ENCODE assay signal across 12 mouse cellular contexts in genomic region chr4:96968545-96969164, GRCm38 (mm10).
DNase-seq lines count a peak whose midpoint lies in the region; ATAC-seq lines count a peak whose summit lies in the region.
"Had no signal": no experiment of that assay in that cellular context is flagged by ENCODE, and none has a peak within 500 bp of the region (broad histone marks: within the 10 kb centered on the region; RNA-seq: fewer than 3 reads in every experiment).

No protein-coding gene starts in this region.

- H3K27ac ChIP-seq in embryonic facial prominence, embryonic 14.5 days (replicated peaks; ENCODE audit: low read depth, low read length), result no peak overlapping the region
- no peak overlapping the region for H3K27ac ChIP-seq in hindbrain, embryonic 12.5 days
- H3K27ac ChIP-seq: heart, embryonic 13.5 days; intestine, embryonic 15.5 days had no signal

- intact Hi-C loops in left cerebral cortex, postnatal 25 days (cut with DNase I), result no loop called here

- 51% methylated on average over 10 of the region's 10 CpGs for WGBS in embryonic facial prominence, embryonic 14.5 days
- WGBS in hindbrain, embryonic 12.5 days, result 65% methylated on average over 10 of the region's 10 CpGs

- no peak; the same call in 1 of the 2 replicates for ATAC-seq in embryonic facial prominence, embryonic 14.5 days (ENCODE audit: low read depth)
- ATAC-seq in hindbrain, embryonic 12.5 days (ENCODE audit: low FRiP score), result peak; percentile 82; the same call in 1 of the 2 replicates
- ATAC-seq in erythroblast, adult 5-6 weeks (replicated peaks; ENCODE audit: low FRiP score, poor library complexity, severe bottlenecking), result no peak
- ATAC-seq: intestine, embryonic 15.5 days had no signal

- H3K27me3 ChIP-seq in embryonic facial prominence, embryonic 14.5 days (replicated peaks; ENCODE audit: control insufficient read depth, insufficient read depth, low read length), result no peaks in the 10 kb centered on the region
- no peaks in the 10 kb centered on the region for H3K27me3 ChIP-seq in hindbrain, embryonic 12.5 days
- H3K27me3 ChIP-seq: CH12.LX; heart, embryonic 13.5 days; intestine, embryonic 15.5 days had no signal

- H3K4me2 ChIP-seq in embryonic facial prominence, embryonic 14.5 days (ENCODE audit: low read depth, low read length), result no peak overlapping the region
- no peak overlapping the region for H3K4me2 ChIP-seq in hindbrain, embryonic 12.5 days (replicated peaks)
- H3K4me2 ChIP-seq: heart, embryonic 13.5 days; intestine, embryonic 15.5 days had no signal

- H3K4me1 ChIP-seq in embryonic facial prominence, embryonic 14.5 days (ENCODE audit: control insufficient read depth, insufficient read depth, low read length), result no peaks in the 10 kb centered on the region; the same call in 1 of the 2 replicates
- no peaks in the 10 kb centered on the region for H3K4me1 ChIP-seq in hindbrain, embryonic 12.5 days
- H3K4me1 ChIP-seq: heart, embryonic 13.5 days; intestine, embryonic 15.5 days had no signal

- no peak overlapping the region for H3K9ac ChIP-seq in embryonic facial prominence, embryonic 14.5 days (ENCODE audit: low read depth, low read length)
- H3K9ac ChIP-seq in hindbrain, embryonic 12.5 days, result no peak overlapping the region
- H3K9ac ChIP-seq: heart, embryonic 13.5 days; intestine, embryonic 15.5 days had no signal

- no peak overlapping the region for H3K4me3 ChIP-seq in embryonic facial prominence, embryonic 14.5 days (ENCODE audit: low read depth, low read length)
- H3K4me3 ChIP-seq in hindbrain, embryonic 12.5 days, result no peak overlapping the region
- H3K4me3 ChIP-seq: heart, embryonic 13.5 days; intestine, embryonic 15.5 days had no signal

- no peaks in the 10 kb centered on the region for H3K9me3 ChIP-seq in embryonic facial prominence, embryonic 14.5 days (ENCODE audit: control insufficient read depth, low read length)
- no peaks in the 10 kb centered on the region for H3K9me3 ChIP-seq in hindbrain, embryonic 12.5 days (replicated peaks)
- H3K9me3 ChIP-seq: heart, embryonic 13.5 days; intestine, embryonic 15.5 days had no signal

- DNase-seq in layer of hippocampus, adult 18-20 months (ENCODE audit: low spot score in 2 of 2), result peak; percentile 30 to 72
- DNase-seq in layer of hippocampus, postnatal 25 days (ENCODE audit: extremely low spot score in 1 of 2, low spot score in 1 of 2), result no peak
- peak; percentile 50 for DNase-seq in embryonic facial prominence, embryonic 14.5 days (ENCODE audit: low spot score)
- peak; percentile 47 to 78 for DNase-seq in left cerebral cortex, postnatal 25 days (ENCODE audit: low spot score in 2 of 2)
- DNase-seq in cerebellum, adult 9-11 months, result no peak
- no peak for DNase-seq in spleen, postnatal 4 days (ENCODE audit: low spot score in 2 of 2)
- DNase-seq: lung, adult 2 months had no signal

- H3K36me3 ChIP-seq in embryonic facial prominence, embryonic 14.5 days (ENCODE audit: control insufficient read depth, insufficient read depth, low read length), result no peaks in the 10 kb centered on the region
- no peaks in the 10 kb centered on the region for H3K36me3 ChIP-seq in hindbrain, embryonic 12.5 days
- H3K36me3 ChIP-seq: heart, embryonic 13.5 days; intestine, embryonic 15.5 days had no signal

Comparison
In these comparisons a context has a peak if more than half of its experiments do, and no peak if none do; other contexts are left out.
1. DNase-seq: peak in layer of hippocampus, adult 18-20 months (2 of 2), embryonic facial prominence, embryonic 14.5 days (single experiment) and left cerebral cortex, postnatal 25 days (2 of 2); none in layer of hippocampus, postnatal 25 days (0 of 2), cerebellum, adult 9-11 months (single experiment) and spleen, postnatal 4 days (0 of 2).